In genomic region chr16:91522479-91523309, GRCm38 (mm10) we compare ENCODE assay signal across 9 mouse cellular contexts. TPM values are rescaled to one million over a fixed set of nuclear protein-coding genes. Genes with fewer than 3 reads are reported as not detected.
A peak's percentile ranks its signal among the peaks of the same experiment; 100 is the strongest.
DNase-seq lines count a peak whose midpoint lies in the region; ATAC-seq and TF ChIP-seq lines count a peak whose summit lies in the region.
"Had no signal": no experiment of that assay in that cellular context is flagged by ENCODE, and none has a peak within 500 bp of the region (broad histone marks: within the 10 kb centered on the region; RNA-seq: fewer than 3 reads in every experiment).

No protein-coding gene starts in this region.

- ATAC-seq in stomach, embryonic 15.5 days (ENCODE audit: insufficient read depth, low FRiP score, low read depth), result 0 out of 2 replicates have a peak, but pooled peaks have one; percentile 63
- no peak for ATAC-seq in midbrain, postnatal 0 days (ENCODE audit: low FRiP score)
- ATAC-seq in hindbrain, embryonic 12.5 days (ENCODE audit: low FRiP score), result no peak

- H3K9me3 ChIP-seq in stomach, embryonic 15.5 days, result no peaks in the 10 kb centered on the region
- H3K9me3 ChIP-seq in midbrain, postnatal 0 days (ENCODE audit: low read length), result no peaks in the 10 kb centered on the region
- H3K9me3 ChIP-seq in hindbrain, embryonic 12.5 days (replicated peaks), result no peaks in the 10 kb centered on the region
- H3K9me3 ChIP-seq: heart, embryonic 15.5 days had no signal

- 71% methylated on average over 18 of the region's 18 CpGs for WGBS in stomach, embryonic 15.5 days
- 58% methylated on average over 18 of the region's 18 CpGs for WGBS in midbrain, postnatal 0 days
- WGBS in hindbrain, embryonic 12.5 days, result 71% methylated on average over 18 of the region's 18 CpGs

- H3K4me1 ChIP-seq in stomach, embryonic 15.5 days, result no peaks in the 10 kb centered on the region
- H3K4me1 ChIP-seq in midbrain, postnatal 0 days (ENCODE audit: insufficient read depth, low read length), result no peaks in the 10 kb centered on the region
- no peaks in the 10 kb centered on the region for H3K4me1 ChIP-seq in hindbrain, embryonic 12.5 days

- H3K36me3 ChIP-seq in stomach, embryonic 15.5 days, result no peaks in the 10 kb centered on the region
- no peaks in the 10 kb centered on the region for H3K36me3 ChIP-seq in midbrain, postnatal 0 days (ENCODE audit: insufficient read depth, low read length)
- H3K36me3 ChIP-seq in hindbrain, embryonic 12.5 days, result no peaks in the 10 kb centered on the region
- H3K36me3 ChIP-seq: heart, embryonic 15.5 days had no signal

- TF ChIP-seq CTCF in midbrain, postnatal 0 days (IDR thresholded peaks at IDR 0.05), result no peak

- peak; percentile 55 to 58 for DNase-seq in right cerebral cortex, postnatal 10 days (ENCODE audit: low spot score in 2 of 2)
- no peak for DNase-seq in right cerebral cortex, adult 2 months (ENCODE audit: low spot score in 2 of 2)
- DNase-seq in adrenal gland, postnatal 14 days, result peak; percentile 87
- DNase-seq in lung, adult 18-20 months, result peak; percentile 79 to 87
- DNase-seq in testis, postnatal 10 days (ENCODE audit: low spot score), result no peak
- no peak for DNase-seq in midbrain, postnatal 0 days (ENCODE audit: low spot score)

- no peak overlapping the region for H3K4me3 ChIP-seq in stomach, embryonic 15.5 days (replicated peaks)
- H3K4me3 ChIP-seq in midbrain, postnatal 0 days (ENCODE audit: low read depth, low read length), result no peak overlapping the region
- no peak overlapping the region for H3K4me3 ChIP-seq in hindbrain, embryonic 12.5 days
- H3K4me3 ChIP-seq: heart, embryonic 15.5 days had no signal

- no peak overlapping the region for H3K9ac ChIP-seq in stomach, embryonic 15.5 days
- H3K9ac ChIP-seq in midbrain, postnatal 0 days (replicated peaks; ENCODE audit: low read length, poor library complexity, severe bottlenecking), result no peak overlapping the region
- no peak overlapping the region for H3K9ac ChIP-seq in hindbrain, embryonic 12.5 days
- H3K9ac ChIP-seq: heart, embryonic 15.5 days had no signal

- H3K4me2 ChIP-seq in stomach, embryonic 15.5 days, result no peak overlapping the region
- H3K4me2 ChIP-seq in midbrain, postnatal 0 days (ENCODE audit: low read depth, low read length, poor library complexity, severe bottlenecking), result no peak overlapping the region
- H3K4me2 ChIP-seq in hindbrain, embryonic 12.5 days (replicated peaks), result no peak overlapping the region
- H3K4me2 ChIP-seq: heart, embryonic 15.5 days had no signal

- no peaks in the 10 kb centered on the region for H3K27me3 ChIP-seq in stomach, embryonic 15.5 days (replicated peaks)
- H3K27me3 ChIP-seq in midbrain, postnatal 0 days (ENCODE audit: insufficient read depth, low read length), result no peaks in the 10 kb centered on the region
- H3K27me3 ChIP-seq in hindbrain, embryonic 12.5 days, result no peaks in the 10 kb centered on the region
- H3K27me3 ChIP-seq: heart, embryonic 15.5 days had no signal

- peak overlapping the region; percentile 40; the same call in 1 of the 2 replicates for H3K27ac ChIP-seq in stomach, embryonic 15.5 days
- no peak overlapping the region for H3K27ac ChIP-seq in midbrain, postnatal 0 days (ENCODE audit: low read depth, low read length)
- H3K27ac ChIP-seq in hindbrain, embryonic 12.5 days, result no peak overlapping the region
- H3K27ac ChIP-seq: heart, embryonic 15.5 days had no signal

RNA-seq across cellular contexts. Expression of gene Ifngr2, which starts 24.2 kb away (rescaled TPM):
- total RNA-seq in adrenal gland, postnatal 14 days (2021), result 27.7 and 30.8 TPM in 2 replicates
- polyA plus RNA-seq in stomach, embryonic 15.5 days (2015; fragmentation: Nextera tagmentation; extraction: Ambion mirVana), result 49.3 and 55.6 TPM in 2 replicates
- total RNA-seq in midbrain, postnatal 0 days (2014; rRNA removed), result 59.3 and 75.1 TPM in 2 replicates
- polyA plus RNA-seq in midbrain, postnatal 0 days (2015; fragmentation: Nextera tagmentation; extraction: Ambion mirVana), result 140 and 141 TPM in 2 replicates
- 47.1 and 48.6 TPM in 2 replicates for polyA plus RNA-seq in hindbrain, embryonic 12.5 days (2016; fragmentation: Nextera tagmentation; extraction: Ambion mirVana)

RNA-seq across cellular contexts. Expression of gene Ifnar1, which starts 37.7 kb away (rescaled TPM):
- 80.3 and 82.7 TPM in 2 replicates for total RNA-seq in adrenal gland, postnatal 14 days (2021)
- polyA plus RNA-seq in stomach, embryonic 15.5 days (2015; fragmentation: Nextera tagmentation; extraction: Ambion mirVana), result 48.8 and 49.4 TPM in 2 replicates
- total RNA-seq in midbrain, postnatal 0 days (2014; rRNA removed), result 61.1 and 78.9 TPM in 2 replicates
- polyA plus RNA-seq in midbrain, postnatal 0 days (2015; fragmentation: Nextera tagmentation; extraction: Ambion mirVana), result 30.9 and 32.4 TPM in 2 replicates
- 60.7 and 65.4 TPM in 2 replicates for polyA plus RNA-seq in hindbrain, embryonic 12.5 days (2016; fragmentation: Nextera tagmentation; extraction: Ambion mirVana)

Comparison
In these comparisons a context has a peak if more than half of its experiments do, and no peak if none do; other contexts are left out.
1. DNase-seq: peak in right cerebral cortex, postnatal 10 days (2 of 2), adrenal gland, postnatal 14 days (single experiment) and lung, adult 18-20 months (2 of 2); none in right cerebral cortex, adult 2 months (0 of 2), testis, postnatal 10 days (single experiment) and midbrain, postnatal 0 days (single experiment).